Mouse (Mus musculus): ENCODE measurements around the gene Iqub. TPM values are rescaled to one million over a fixed set of nuclear protein-coding genes. Genes with fewer than 3 reads are reported as not detected.
A peak's percentile ranks its signal among the peaks of the same experiment; 100 is the strongest.

The Iqub gene
- polyA plus RNA-seq, 1 experiment from 2014 or later, result 1.6 TPM

- Histone ChIP-seq H3K9ac (replicated peaks; ENCODE audit: low read length) (no peak overlapping the region), H3K27me3 (ENCODE audit: control insufficient read depth, insufficient read depth, low read length) (no peaks in the 10 kb centered on the region), H3K27ac (replicated peaks; ENCODE audit: low read depth, low read length) (no peak overlapping the region), H3K4me3 (replicated peaks; ENCODE audit: low read depth, low read length) (no peak overlapping the region), H3K36me3 (ENCODE audit: control insufficient read depth, insufficient read depth, low read length) (no peaks in the 10 kb centered on the region), H3K4me1 (ENCODE audit: control insufficient read depth, insufficient read depth, low read length) (no peaks in the 10 kb centered on the region), H3K4me2 (ENCODE audit: low read length) (no peak overlapping the region), H3K9me3 (ENCODE audit: control insufficient read depth, low read length) (no peaks in the 10 kb centered on the region)
- ATAC-seq (ENCODE audit: low FRiP score, low TSS enrichment), result no peak
- no peak for DNase-seq
Measured at GRCm38 (mm10) chr6:24542393-24542792, 27.5 kb upstream of the Iqub start.

GRCm38 (mm10) chr6:24540106-24540505 is 25.2 kb upstream of the Iqub start:
- no peak overlapping the region for H3K9ac ChIP-seq (replicated peaks; ENCODE audit: low read length)
- H3K4me2 ChIP-seq (ENCODE audit: low read length), result no peak overlapping the region
- H3K36me3 ChIP-seq (ENCODE audit: control insufficient read depth, insufficient read depth, low read length), result no peaks in the 10 kb centered on the region
- H3K4me1 ChIP-seq (ENCODE audit: control insufficient read depth, insufficient read depth, low read length), result no peaks in the 10 kb centered on the region
- ATAC-seq (ENCODE audit: low FRiP score, low TSS enrichment) (no peak), DNase-seq (no peak)
- no peak overlapping the region for H3K27ac ChIP-seq (replicated peaks; ENCODE audit: low read depth, low read length)
- H3K27me3 ChIP-seq (ENCODE audit: control insufficient read depth, insufficient read depth, low read length), result no peaks in the 10 kb centered on the region
- WGBS, result 76% methylated on average over 4 of the region's 4 CpGs
- H3K4me3 ChIP-seq (replicated peaks; ENCODE audit: low read depth, low read length), result no peak overlapping the region
- H3K9me3 ChIP-seq (ENCODE audit: control insufficient read depth, low read length), result no peaks in the 10 kb centered on the region

- H3K4me1 ChIP-seq (ENCODE audit: control insufficient read depth, insufficient read depth, low read length), result no peaks in the 10 kb centered on the region
- DNase-seq (no peak), ATAC-seq (ENCODE audit: low FRiP score, low TSS enrichment) (no peak)
- no peaks in the 10 kb centered on the region for H3K27me3 ChIP-seq (ENCODE audit: control insufficient read depth, insufficient read depth, low read length)
- H3K4me3 ChIP-seq (replicated peaks; ENCODE audit: low read depth, low read length), result no peak overlapping the region
- H3K9me3 ChIP-seq (ENCODE audit: control insufficient read depth, low read length), result no peaks in the 10 kb centered on the region
- H3K9ac ChIP-seq (replicated peaks; ENCODE audit: low read length), result no peak overlapping the region
- 89% methylated on average over 3 of the region's 3 CpGs for WGBS
- H3K36me3 ChIP-seq (ENCODE audit: control insufficient read depth, insufficient read depth, low read length), result no peaks in the 10 kb centered on the region
- no peak overlapping the region for H3K27ac ChIP-seq (replicated peaks; ENCODE audit: low read depth, low read length)
- H3K4me2 ChIP-seq (ENCODE audit: low read length), result no peak overlapping the region
Measured at GRCm38 (mm10) chr6:24538435-24538834, 23.6 kb upstream of the Iqub start.

- Histone ChIP-seq H3K4me2 (ENCODE audit: low read length) (no peak overlapping the region), H3K4me1 (ENCODE audit: control insufficient read depth, insufficient read depth, low read length) (0 out of 2 replicates have a peak, but pooled peaks cover 4% of the 10 kb centered on the region), H3K4me3 (replicated peaks; ENCODE audit: low read depth, low read length) (no peak overlapping the region), H3K27me3 (ENCODE audit: control insufficient read depth, insufficient read depth, low read length) (no peaks in the 10 kb centered on the region), H3K9ac (replicated peaks; ENCODE audit: low read length) (no peak overlapping the region), H3K9me3 (ENCODE audit: control insufficient read depth, low read length) (no peaks in the 10 kb centered on the region), H3K36me3 (ENCODE audit: control insufficient read depth, insufficient read depth, low read length) (no peaks in the 10 kb centered on the region), H3K27ac (replicated peaks; ENCODE audit: low read depth, low read length) (no peak overlapping the region)
- no peak for ATAC-seq (ENCODE audit: low FRiP score, low TSS enrichment)
- DNase-seq, result no peak
- WGBS, result 84% methylated on average over 3 of the region's 3 CpGs
Measured at GRCm38 (mm10) chr6:24532804-24533203, 17.9 kb upstream of the Iqub start.

- Histone ChIP-seq H3K9me3 (ENCODE audit: control insufficient read depth, low read length) (no peaks in the 10 kb centered on the region), H3K4me2 (ENCODE audit: low read length) (peak overlapping the region; percentile 45), H3K27me3 (ENCODE audit: control insufficient read depth, insufficient read depth, low read length) (no peaks in the 10 kb centered on the region), H3K4me3 (replicated peaks; ENCODE audit: low read depth, low read length) (0 out of 2 replicates have a peak overlapping the region, but pooled peaks have one; percentile 7), H3K36me3 (ENCODE audit: control insufficient read depth, insufficient read depth, low read length) (no peaks in the 10 kb centered on the region), H3K4me1 (ENCODE audit: control insufficient read depth, insufficient read depth, low read length) (peaks cover 14% of the 10 kb centered on the region), H3K27ac (replicated peaks; ENCODE audit: low read depth, low read length) (no peak overlapping the region), H3K9ac (replicated peaks; ENCODE audit: low read length) (no peak overlapping the region)
- DNase-seq, result peak; percentile 10
- no peak for ATAC-seq (ENCODE audit: low FRiP score, low TSS enrichment)
- WGBS, result 59% methylated on average over 11 of the region's 11 CpGs
Measured at GRCm38 (mm10) chr6:24530711-24531420, 16.0 kb upstream of the Iqub start.

- 0 out of 2 replicates have a peak overlapping the region, but pooled peaks have one; percentile 7 for H3K4me3 ChIP-seq (replicated peaks; ENCODE audit: low read depth, low read length)
- peaks cover 17% of the 10 kb centered on the region for H3K4me1 ChIP-seq (ENCODE audit: control insufficient read depth, insufficient read depth, low read length)
- H3K9ac ChIP-seq (replicated peaks; ENCODE audit: low read length), result no peak overlapping the region
- ATAC-seq (ENCODE audit: low FRiP score, low TSS enrichment), result no peak
- DNase-seq, result peak; percentile 83
- H3K4me2 ChIP-seq (ENCODE audit: low read length), result peak overlapping the region; percentile 45
- H3K36me3 ChIP-seq (ENCODE audit: control insufficient read depth, insufficient read depth, low read length), result no peaks in the 10 kb centered on the region
- WGBS, result 27% methylated on average over 4 of the region's 4 CpGs
- H3K27ac ChIP-seq (replicated peaks; ENCODE audit: low read depth, low read length), result no peak overlapping the region
- no peaks in the 10 kb centered on the region for H3K9me3 ChIP-seq (ENCODE audit: control insufficient read depth, low read length)
- H3K27me3 ChIP-seq (ENCODE audit: control insufficient read depth, insufficient read depth, low read length), result no peaks in the 10 kb centered on the region
Measured at GRCm38 (mm10) chr6:24530166-24530565, 15.3 kb upstream of the Iqub start.

- H3K4me1 ChIP-seq (ENCODE audit: control insufficient read depth, insufficient read depth, low read length), result peaks cover 17% of the 10 kb centered on the region
- H3K9me3 ChIP-seq (ENCODE audit: control insufficient read depth, low read length), result no peaks in the 10 kb centered on the region
- DNase-seq (no peak), ATAC-seq (ENCODE audit: low FRiP score, low TSS enrichment) (no peak)
- peak within 1 kb of the TSS; percentile 49 for H3K27ac ChIP-seq (replicated peaks; ENCODE audit: low read depth, low read length)
- 50% methylated on average over 2 of the region's 2 CpGs for WGBS
- peak within 1 kb of the TSS; percentile 84 for H3K4me3 ChIP-seq (replicated peaks; ENCODE audit: low read depth, low read length)
- H3K4me2 ChIP-seq (ENCODE audit: low read length), result peak within 1 kb of the TSS; percentile 80
- peaks cover 6% of the 10 kb centered on the region; the same call in 1 of the 2 replicates for H3K36me3 ChIP-seq (ENCODE audit: control insufficient read depth, insufficient read depth, low read length)
- H3K27me3 ChIP-seq (ENCODE audit: control insufficient read depth, insufficient read depth, low read length), result no peaks in the 10 kb centered on the region
- peak within 1 kb of the TSS; percentile 74 for H3K9ac ChIP-seq (replicated peaks; ENCODE audit: low read length)
Measured at GRCm38 (mm10) chr6:24528064-24528243, 13.1 kb upstream of the Iqub start, which contains the start of gene Asb15. Gene Asb15 (plus strand): TSS chr6:24528144.

- ATAC-seq (ENCODE audit: low FRiP score, low TSS enrichment), result peak; percentile 98
- no peaks in the 10 kb centered on the region for H3K9me3 ChIP-seq (ENCODE audit: control insufficient read depth, low read length)
- under 1% methylated on average over 53 of the region's 53 CpGs for WGBS
- H3K4me1 ChIP-seq (ENCODE audit: control insufficient read depth, insufficient read depth, low read length), result peaks cover 17% of the 10 kb centered on the region
- DNase-seq, result peak; percentile 99
- peak within 1 kb of the TSS; percentile 84 for H3K4me3 ChIP-seq (replicated peaks; ENCODE audit: low read depth, low read length)
- H3K9ac ChIP-seq (replicated peaks; ENCODE audit: low read length), result peak within 1 kb of the TSS; percentile 74
- no peaks in the 10 kb centered on the region for H3K27me3 ChIP-seq (ENCODE audit: control insufficient read depth, insufficient read depth, low read length)
- peak within 1 kb of the TSS; percentile 49 for H3K27ac ChIP-seq (replicated peaks; ENCODE audit: low read depth, low read length)
- H3K4me2 ChIP-seq (ENCODE audit: low read length), result peak within 1 kb of the TSS; percentile 80
- H3K36me3 ChIP-seq (ENCODE audit: control insufficient read depth, insufficient read depth, low read length), result peaks cover 9% of the 10 kb centered on the region
Measured at GRCm38 (mm10) chr6:24527155-24528063, 12.5 kb upstream of the Iqub start, which contains the start of gene Ndufa5. Gene Ndufa5 (minus strand): TSS chr6:24528013.

Data from midbrain, embryonic 14.5 days (tissue).